10 mouse cellular contexts compared by ENCODE assay signal in genomic region chr9:9237511-9237910, GRCm38 (mm10). TPM values are rescaled to one million over a fixed set of nuclear protein-coding genes. Genes with fewer than 3 reads are reported as not detected.
A peak's percentile ranks its signal among the peaks of the same experiment; 100 is the strongest.
DNase-seq lines count a peak whose midpoint lies in the region; ATAC-seq and TF ChIP-seq lines count a peak whose summit lies in the region.
"Had no signal": no experiment of that assay in that cellular context is flagged by ENCODE, and none has a peak within 500 bp of the region (broad histone marks: within the 10 kb centered on the region; RNA-seq: fewer than 3 reads in every experiment).

No protein-coding gene starts in this region.

- peaks cover 4% of the 10 kb centered on the region for H3K4me1 ChIP-seq in heart, postnatal 0 days (ENCODE audit: control insufficient read depth, insufficient read depth)
- 0 out of 2 replicates have a peak, but pooled peaks cover 2% of the 10 kb centered on the region for H3K4me1 ChIP-seq in forebrain, embryonic 11.5 days (replicated peaks; ENCODE audit: control insufficient read depth, insufficient read depth, low read length)

- no peak for ATAC-seq in heart, postnatal 0 days (ENCODE audit: insufficient read depth, low read depth)
- ATAC-seq in forebrain, embryonic 11.5 days (replicated peaks; ENCODE audit: low FRiP score): no peak
- no peak for ATAC-seq in CD4-positive, CD25-positive, alpha-beta regulatory T cell, adult 4 months

- no peak for TF ChIP-seq CTCF in heart, postnatal 0 days (IDR thresholded peaks at IDR 0.05; ENCODE audit: low read depth)

- no peaks in the 10 kb centered on the region for H3K27me3 ChIP-seq in heart, postnatal 0 days (ENCODE audit: control insufficient read depth, insufficient read depth, low read length)
- no peaks in the 10 kb centered on the region for H3K27me3 ChIP-seq in forebrain, embryonic 11.5 days (ENCODE audit: control insufficient read depth, insufficient read depth, low read length)
- no peaks in the 10 kb centered on the region for H3K27me3 ChIP-seq in myocyte (ENCODE audit: control insufficient read depth, insufficient read depth, insufficient read length)

- no peak overlapping the region for H3K9ac ChIP-seq in heart, postnatal 0 days (replicated peaks; ENCODE audit: low read depth, low read length)
- H3K9ac ChIP-seq in forebrain, embryonic 11.5 days (ENCODE audit: low read length): no peak overlapping the region

- no peak for DNase-seq in heart, postnatal 0 days (ENCODE audit: low spot score)
- no peak for DNase-seq in heart, adult 8-10 months (ENCODE audit: low spot score)
- no peak for DNase-seq in forebrain, embryonic 11.5 days (ENCODE audit: low spot score)
- DNase-seq in kidney, postnatal 10 days: peak; percentile 17
- DNase-seq in left cerebral cortex, adult 9 months (ENCODE audit: low spot score in 2 of 2): no peak
- DNase-seq in ovary, postnatal 14 days (ENCODE audit: low spot score): no peak
- DNase-seq: thymus, postnatal 25 days had no signal

- H3K4me2 ChIP-seq in heart, postnatal 0 days (ENCODE audit: low read depth, low read length): peak overlapping the region; percentile 72
- peak overlapping the region; percentile 73 for H3K4me2 ChIP-seq in forebrain, embryonic 11.5 days (ENCODE audit: low read depth, low read length, severe bottlenecking)
- peak overlapping the region; percentile 75 for H3K4me2 ChIP-seq in myocyte (ENCODE audit: low read depth)

- no peaks in the 10 kb centered on the region for H3K9me3 ChIP-seq in heart, postnatal 0 days (replicated peaks; ENCODE audit: control insufficient read depth, low read length)
- no peaks in the 10 kb centered on the region for H3K9me3 ChIP-seq in forebrain, embryonic 11.5 days (ENCODE audit: control insufficient read depth, low read length)
- H3K9me3 ChIP-seq: megakaryocyte, embryonic 14.5 days had no signal

- 59% methylated on average over 5 of the region's 5 CpGs for WGBS in heart, postnatal 0 days
- 43% methylated on average over 5 of the region's 5 CpGs for WGBS in forebrain, embryonic 11.5 days

- no peak for TF ChIP-seq EP300 in heart, postnatal 0 days (IDR thresholded peaks at IDR 0.05; ENCODE audit: low read depth)

- H3ac ChIP-seq in myocyte (ENCODE audit: control insufficient read depth, insufficient read length): no peak overlapping the region

- no peak for TF ChIP-seq POLR2A in myocyte (IDR thresholded peaks at IDR 0.05; ENCODE audit: insufficient read length, low read depth)

- H3K36me3 ChIP-seq in heart, postnatal 0 days (replicated peaks; ENCODE audit: control insufficient read depth, insufficient read depth, low read length): no peaks in the 10 kb centered on the region
- no peaks in the 10 kb centered on the region for H3K36me3 ChIP-seq in forebrain, embryonic 11.5 days (ENCODE audit: control insufficient read depth, insufficient read depth, low read length)
- H3K36me3 ChIP-seq in myocyte (ENCODE audit: control insufficient read depth, insufficient read depth): no peaks in the 10 kb centered on the region

- H3K79me2 ChIP-seq in myocyte (ENCODE audit: control insufficient read depth, insufficient read depth): peaks cover 57% of the 10 kb centered on the region

- peak overlapping the region; percentile 71 for H3K4me3 ChIP-seq in heart, postnatal 0 days (ENCODE audit: low read depth, low read length)
- H3K4me3 ChIP-seq in forebrain, embryonic 11.5 days (ENCODE audit: low read depth, low read length): peak overlapping the region; percentile 75
- H3K4me3 ChIP-seq in myocyte: peak overlapping the region; percentile 63
- H3K4me3 ChIP-seq: megakaryocyte, embryonic 14.5 days had no signal

- H3K27ac ChIP-seq in heart, postnatal 0 days (ENCODE audit: low read depth): no peak overlapping the region
- H3K27ac ChIP-seq in forebrain, embryonic 11.5 days (ENCODE audit: low read depth, low read length): no peak overlapping the region

TF ChIP-seq in myocyte, 11 proteins besides CTCF, POLR2A, EP300 and RAD21:
- TF ChIP-seq POLR2AphosphoS2 (IDR thresholded peaks at IDR 0.05; ENCODE audit: insufficient read length, low read depth) (no peak), MYOD1 (IDR thresholded peaks at IDR 0.05; ENCODE audit: control insufficient read depth in 1 of 3, insufficient read length in 2 of 3, low read depth in 2 of 3) (no peak), SRF (IDR thresholded peaks at IDR 0.05; ENCODE audit: control insufficient read depth, insufficient read length, low read depth) (no peak), E2F4 (IDR thresholded peaks at IDR 0.05; ENCODE audit: insufficient read depth) (no peak), TCF3 (IDR thresholded peaks at IDR 0.05; ENCODE audit: insufficient read length, low read depth) (no peak), REST (IDR thresholded peaks at IDR 0.05; ENCODE audit: insufficient read depth, insufficient read length) (no peak), MYOG (IDR thresholded peaks at IDR 0.05; ENCODE audit: control insufficient read depth in 1 of 3, insufficient read depth in 1 of 3, insufficient read length in 2 of 3, low read depth in 2 of 3) (no peak), CEBPB (IDR thresholded peaks at IDR 0.05; ENCODE audit: insufficient read depth, poor library complexity, severe bottlenecking) (no peak), MAX (IDR thresholded peaks at IDR 0.05; ENCODE audit: low read depth) (no peak), TCF12 (IDR thresholded peaks at IDR 0.05; ENCODE audit: insufficient read depth, poor library complexity, severe bottlenecking) (no peak), USF1 (IDR thresholded peaks at IDR 0.05; ENCODE audit: low read depth) (no peak)

RNA-seq across cellular contexts. Expression of gene Arhgap42, which starts 1.4 kb away (rescaled TPM):
- total RNA-seq in heart, postnatal 0 days (2014; rRNA removed; ENCODE audit: low replicate concordance): 4.6 and 7.9 TPM in 2 replicates
- polyA plus RNA-seq in heart, postnatal 0 days (2015; fragmentation: Nextera tagmentation; extraction: Ambion mirVana): 8.1 TPM in 2 replicates
- total RNA-seq in heart, adult 8-10 months (2022): 1 to 10 TPM; 6.5 to 8.5 (median 6.7) TPM
- polyA plus RNA-seq in forebrain, embryonic 11.5 days (2014; fragmentation: Nextera tagmentation; extraction: Ambion mirVana): 19.8 and 20.6 TPM in 2 replicates
- 8.3 TPM for polyA plus RNA-seq in myocyte (2012; fragmentation: generic; extraction: Trizol)
- not detected for polyA plus RNA-seq in CD4-positive, CD25-positive, alpha-beta regulatory T cell, adult 4 months (2017; shearing (Covaris generic))
